Mouse (Mus musculus) ES-E14 (cell line): ENCODE data around the gene Npepps. TPM values are rescaled to one million over a fixed set of nuclear protein-coding genes. Genes with fewer than 3 reads are reported as not detected.

Experiments
- DNase-seq: peaks from one replicate; pipeline ENCODE4 v3.0.0-alpha.2; 2013; ENCODE audit warnings: low read depth, low spot score
- H3K27ac ChIP-seq: 2 replicates; pipeline ENCODE4 v1.5.1; 2012; ENCODE audit warnings: low read depth, mild to moderate bottlenecking, low read length, moderate library complexity, mixed read lengths; ENCODE audit not compliant: poor library complexity, insufficient read depth, severe bottlenecking
- H3K36me3 ChIP-seq: 2 replicates; pipeline ENCODE4 v1.6.1; 2012; ENCODE audit warnings: mild to moderate bottlenecking, low read length, moderate library complexity, mixed read lengths; ENCODE audit not compliant: control insufficient read depth, poor library complexity, insufficient read depth, severe bottlenecking
- H3K4me1 ChIP-seq, 2 experiments: fragments of 150-350 bp in 1 of 2; sonication (generic) in 1 of 2; 2 replicates each; pipeline ENCODE4 v1.6.1; 2012; ENCODE audit warnings: low read length in 2 of 2, mild to moderate bottlenecking in 1 of 2, mixed read lengths in 1 of 2; ENCODE audit not compliant: control insufficient read depth in 2 of 2, insufficient read depth in 2 of 2, poor library complexity in 1 of 2
- H3K4me3 ChIP-seq, 2 experiments: fragments of 150-350 bp in 1 of 2; sonication (generic) in 1 of 2; 2 replicates each; pipeline ENCODE4 v1.5.1; 2012; ENCODE audit warnings: low read length in 2 of 2, low read depth in 1 of 2, mild to moderate bottlenecking in 1 of 2, mixed read lengths in 1 of 2; ENCODE audit not compliant: insufficient read depth in 1 of 2, poor library complexity in 1 of 2, severe bottlenecking in 1 of 2
- H3K9ac ChIP-seq: 2 replicates; pipeline ENCODE4 v1.6.1; 2012; ENCODE audit warnings: low read depth, mild to moderate bottlenecking, low read length, mixed read lengths; ENCODE audit not compliant: poor library complexity, insufficient read depth, severe bottlenecking
- H3K9me3 ChIP-seq: fragments of 150-350 bp; sonication (generic); 2 replicates; pipeline ENCODE4 v1.6.1; 2012; ENCODE audit warnings: low read depth, mild to moderate bottlenecking, low read length; ENCODE audit not compliant: control insufficient read depth, insufficient read depth
- CHD2 ChIP-seq: IDR thresholded peaks from 2 replicates; pipeline ENCODE4 v1.6.1; 2014; ENCODE audit warnings: mild to moderate bottlenecking, low read depth, low read length, inconsistent platforms
- HCFC1 ChIP-seq: IDR thresholded peaks from 2 replicates; pipeline ENCODE4 v1.6.1; 2012; ENCODE audit warnings: low read length, inconsistent platforms, borderline replicate concordance; ENCODE audit not compliant: insufficient read depth
- MAFK ChIP-seq: IDR thresholded peaks from 2 replicates; pipeline ENCODE4 v1.6.1; 2014; ENCODE audit warnings: mild to moderate bottlenecking, low read depth, low read length, inconsistent platforms; ENCODE audit not compliant: insufficient read depth
- ZC3H11A ChIP-seq: IDR thresholded peaks from 2 replicates; pipeline ENCODE4 v1.6.1; 2012; ENCODE audit warnings: low read depth, mild to moderate bottlenecking, inconsistent platforms, low read length, borderline replicate concordance
- ZNF384 ChIP-seq: IDR thresholded peaks from 2 replicates; pipeline ENCODE4 v1.6.1; 2012; ENCODE audit warnings: low read depth, low read length, inconsistent platforms
- in situ Hi-C, 2 experiments: fragments of 600-800 bp; cut with MboI; formaldehyde crosslinking; loops; one replicate each; pipeline ENCODE4 v1.15.1; 2025; ENCODE audit warnings: low sequenced_read_pairs in 2 of 2, inconsistent platforms in 1 of 2; ENCODE audit not compliant: unreplicated experiment in 2 of 2
- total RNA-seq: library from RNA; depleted of rRNA; stranded (reverse); fragments of 300-350 nt; gene quantifications from 2 replicates; pipeline ENCODE4 v1.2.3, GENCODE M21; 2012

Gene Npepps
- total RNA-seq, 1 experiment: 86.1 TPM

DNA sequence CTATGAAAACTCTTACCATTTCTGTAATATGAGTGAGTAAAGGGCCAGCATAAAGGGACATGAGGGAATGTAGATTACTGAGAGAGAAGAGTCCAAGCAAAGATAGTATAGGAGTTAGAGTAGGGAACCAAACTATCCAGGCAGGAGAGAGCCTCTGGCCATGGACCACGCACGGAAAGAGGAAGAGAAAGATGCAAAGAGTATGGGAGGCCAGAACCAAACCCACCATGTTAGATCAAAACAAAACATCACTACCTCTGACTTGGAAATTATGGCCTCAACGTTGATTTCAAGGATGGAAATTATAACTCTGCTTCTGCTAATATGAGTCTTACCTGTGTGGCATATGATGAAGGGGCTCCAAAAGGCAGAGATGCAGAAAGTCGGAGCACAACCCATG is 4.4 kb upstream of the Npepps start:
- in situ Hi-C loops: no loop called here
- H3K9me3 ChIP-seq: no peaks in the 10 kb centered on the region
- H3K36me3 ChIP-seq: no peaks in the 10 kb centered on the region
- H3K27ac ChIP-seq: no peak overlapping the region
- no peak overlapping the region for H3K4me3 ChIP-seq
- no peak for DNase-seq
- peaks cover 18 to 19% of the 10 kb centered on the region in 2 experiments for H3K4me1 ChIP-seq
- TF ChIP-seq ZC3H11A (no peak), CHD2 (no peak), ZNF384 (no peak), MAFK (no peak), HCFC1 (no peak)
- no peak overlapping the region for H3K9ac ChIP-seq

DNA sequence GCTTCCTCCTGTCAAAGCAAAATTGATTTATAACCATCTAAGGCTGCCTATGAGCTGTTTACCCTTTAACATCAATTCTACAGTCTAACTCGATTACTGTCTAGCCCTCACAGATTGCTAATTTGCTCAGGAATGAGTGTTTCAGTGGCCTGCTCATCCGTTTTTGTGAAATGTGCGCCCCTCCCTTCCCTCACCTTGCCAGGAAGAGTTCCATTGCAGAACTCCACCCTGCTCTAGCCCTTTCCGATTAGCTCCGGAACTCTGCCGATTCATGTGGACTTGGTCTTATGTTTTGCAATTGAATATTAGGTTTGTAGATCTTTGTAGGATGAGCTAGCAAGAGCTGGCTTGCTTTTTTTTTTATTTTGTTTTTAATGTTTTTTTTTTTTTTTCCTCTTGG is 1.7 kb upstream of the Npepps start:
- H3K4me3 ChIP-seq: peak overlapping the region; percentile 11 to 38; a peak in 3 of 4 replicates
- DNase-seq: no peak
- peaks cover 12 to 16% of the 10 kb centered on the region in 2 experiments for H3K4me1 ChIP-seq
- peak overlapping the region; percentile 67; the same call in 1 of the 2 replicates for H3K27ac ChIP-seq
- no peaks in the 10 kb centered on the region for H3K36me3 ChIP-seq
- in situ Hi-C loops: no loop called here
- peak overlapping the region; percentile 59; the same call in 1 of the 2 replicates for H3K9ac ChIP-seq
- TF ChIP-seq MAFK (no peak), ZNF384 (no peak), CHD2 (no peak), HCFC1 (no peak), ZC3H11A (no peak)
- no peaks in the 10 kb centered on the region for H3K9me3 ChIP-seq

DNA sequence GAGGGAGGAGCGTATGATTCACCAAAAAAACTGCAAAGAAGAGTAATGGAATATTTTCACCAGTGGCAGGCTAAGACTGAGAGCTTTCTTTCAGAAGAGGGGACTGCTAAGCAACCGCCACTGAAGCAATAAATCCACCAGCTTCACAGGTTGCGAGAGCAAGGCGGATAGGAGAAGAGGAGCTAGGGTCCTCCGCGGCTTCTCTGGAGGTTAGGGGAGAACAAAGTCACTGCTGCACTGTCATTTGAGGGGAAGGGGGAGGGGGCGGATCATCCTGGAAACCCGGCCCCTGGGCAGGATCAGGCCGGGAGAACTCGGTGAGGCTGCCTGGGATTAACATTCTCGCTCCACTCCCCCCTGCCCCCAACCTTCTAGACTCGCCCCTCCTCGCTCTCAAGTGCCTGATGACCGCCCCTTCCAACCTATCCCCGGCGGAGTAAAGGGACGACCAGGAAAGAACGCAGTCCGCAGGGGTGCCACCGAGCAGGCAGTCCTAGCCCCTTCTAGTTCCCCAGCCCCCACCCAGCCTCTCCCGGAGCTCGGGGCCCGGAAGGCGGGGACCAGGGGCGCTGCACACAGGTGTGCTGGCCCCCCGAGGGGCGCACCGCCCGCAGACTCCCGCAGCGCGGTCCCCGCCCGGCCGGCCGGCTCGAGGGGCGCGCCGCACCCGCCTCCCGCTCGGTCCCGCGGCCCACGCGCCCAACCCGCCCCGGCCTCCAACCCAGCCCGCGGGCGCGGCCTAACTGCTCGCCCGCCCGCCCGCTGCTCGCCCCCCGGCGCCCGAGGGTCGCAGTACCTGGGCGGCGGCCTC is 828 bp downstream of the Npepps start:
- in situ Hi-C loops: no loop called here
- peak overlapping the region; percentile 98 for H3K27ac ChIP-seq
- TF ChIP-seq HCFC1 (peak; percentile 46; the same call in 1 of the 2 replicates), MAFK (no peak), ZC3H11A (no peak), ZNF384 (no peak)
- peaks cover 10 to 19% of the 10 kb centered on the region in 2 experiments for H3K4me1 ChIP-seq
- DNase-seq: peak; percentile 95
- no peaks in the 10 kb centered on the region for H3K9me3 ChIP-seq
- peak overlapping the region; percentile 95 for H3K9ac ChIP-seq
- H3K4me3 ChIP-seq: peak overlapping the region; percentile 82 to 97
- no peaks in the 10 kb centered on the region for H3K36me3 ChIP-seq

DNA sequence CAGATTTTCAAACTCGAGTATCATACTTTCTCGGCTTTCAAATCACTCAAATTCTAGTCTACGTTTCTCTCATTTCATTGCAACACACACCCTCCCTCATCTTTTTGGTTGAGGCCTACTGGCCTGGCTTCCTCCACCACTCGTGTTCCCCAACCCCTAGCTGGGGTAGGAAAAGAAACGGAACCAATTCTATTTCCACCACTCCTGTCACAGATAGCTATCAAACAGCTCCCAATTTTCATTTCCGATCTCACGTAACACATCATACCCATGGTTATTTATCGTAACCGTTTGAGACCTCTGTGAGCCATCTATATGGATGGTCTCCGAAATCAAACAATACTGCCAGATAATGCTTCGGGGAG is 1.4 kb downstream of the Npepps start:
- H3K9me3 ChIP-seq: no peaks in the 10 kb centered on the region
- peak overlapping the region; percentile 17; the same call in 1 of the 2 replicates for H3K9ac ChIP-seq
- TF ChIP-seq ZC3H11A: no peak
- no peak for TF ChIP-seq MAFK
- no peak for TF ChIP-seq ZNF384
- TF ChIP-seq CHD2: no peak
- no peak for TF ChIP-seq HCFC1
- in situ Hi-C loops: no loop called here
- H3K4me1 ChIP-seq: peaks cover 10 to 21% of the 10 kb centered on the region in 2 experiments; a peak in 3 of 4 replicates
- DNase-seq: no peak
- peak overlapping the region; percentile 82 to 97 for H3K4me3 ChIP-seq
- no peak overlapping the region; the same call in 1 of the 2 replicates for H3K27ac ChIP-seq
- no peaks in the 10 kb centered on the region for H3K36me3 ChIP-seq
